Mouse (Mus musculus) stomach, adult 2 months (tissue): ENCODE results near the gene H2al1m. TPM values are rescaled to one million over a fixed set of nuclear protein-coding genes. Genes with fewer than 3 reads are reported as not detected.

Experiments
- polyA plus RNA-seq: library from polyadenylated mRNA; depleted of rRNA; stranded (reverse); fragments of >200 nt; gene quantifications from 2 replicates; pipeline ENCODE4 v1.2.3, GENCODE M21; 2012; rRNA removed

The H2al1m gene
- 0.32 and 0.57 TPM in 2 replicates for polyA plus RNA-seq

GRCm38 (mm10) chrX:9283464-9283863 is at the start of gene H2al1m:
H2al1m (plus strand) TSS chrX:9283764.

GRCm38 (mm10) chrX:9256766-9257165 is 26.8 kb upstream of the H2al1m start, which contains the start of gene Gm14862:
Gm14862 (minus strand) TSS chrX:9256899.

GRCm38 (mm10) chrX:9272460-9273361 is 10.9 kb upstream of the H2al1m start, which contains the start of gene Xk:
Xk (plus strand) TSS chrX:9272756.

Other genes starting within 250 kb of the H2al1m start
- gene Fthl17f, start 220.7 kb upstream of the H2al1m start, polyA plus RNA-seq, result not detected in 2 replicates
- gene 4930402K13Rik, start 179.2 kb upstream of the H2al1m start, polyA plus RNA-seq, result not detected in 2 replicates
- 0.16 TPM in 2 replicates for gene Lancl3, start 83.9 kb upstream of the H2al1m start, polyA plus RNA-seq
- not detected in 2 replicates for gene Gm14862, start 26.9 kb upstream of the H2al1m start, polyA plus RNA-seq
- gene Xk, start 11.0 kb upstream of the H2al1m start, polyA plus RNA-seq, result 1.3 and 1.6 TPM in 2 replicates
- gene H2al1k, start 66.9 kb downstream of the H2al1m start, polyA plus RNA-seq, result not detected in 2 replicates
- 0.12 and 0.16 TPM in 2 replicates for gene Cybb, start 204.0 kb downstream of the H2al1m start, polyA plus RNA-seq